Mouse (Mus musculus): Measurements from ENCODE around the gene Creb5.

GRCm38 (mm10) chr6:53560928-53561327, 273.9 kb downstream of the Creb5 start:
- TF ChIP-seq CTCF (IDR thresholded peaks at IDR 0.05) (no peak), POLR2A (IDR thresholded peaks at IDR 0.05; ENCODE audit: insufficient read depth, low read depth, low read length) (no peak)

Measured in heart, adult 2 months (tissue).